Mouse (Mus musculus) embryonic fibroblast, embryonic 13.5 days (primary cell): ENCODE results near the gene Kif13a.

Experiments
- CTCF ChIP-seq: IDR thresholded peaks from 2 replicates; pipeline ENCODE4 v1.5.1; 2011; ENCODE audit warnings: mild to moderate bottlenecking, control low read depth, low read length, moderate library complexity, borderline replicate concordance; ENCODE audit not compliant: insufficient read depth
- POLR2A ChIP-seq: IDR thresholded peaks from 2 replicates; pipeline ENCODE4 v1.6.1; 2011; ENCODE audit warnings: low read depth, mild to moderate bottlenecking, control low read depth, low read length, moderate library complexity

GRCm38 (mm10) chr13:46721009-46721408 lies 208.7 kb downstream of the Kif13a start:
- TF ChIP-seq CTCF (no peak), POLR2A (no peak)
